ENCODE assay signal across 8 mouse cellular contexts in genomic region chr12:110600225-110600991, GRCm38 (mm10). TPM values are rescaled to one million over a fixed set of nuclear protein-coding genes. Genes with fewer than 3 reads are reported as not detected.
DNase-seq lines count a peak whose midpoint lies in the region; ATAC-seq and TF ChIP-seq lines count a peak whose summit lies in the region.

No protein-coding gene starts in this region.

- no peak for TF ChIP-seq CTCF in bone marrow macrophage, adult 2 months (IDR thresholded peaks at IDR 0.05; ENCODE audit: low read depth, low read length)
- TF ChIP-seq CTCF in liver, postnatal 0 days (IDR thresholded peaks at IDR 0.05; ENCODE audit: low read depth): no peak

- H3K36me3 ChIP-seq in kidney, embryonic 14.5 days (ENCODE audit: control insufficient read depth, insufficient read depth, low read length): no peaks in the 10 kb centered on the region; the same call in 1 of the 2 replicates
- no peaks in the 10 kb centered on the region for H3K36me3 ChIP-seq in forebrain, embryonic 14.5 days (ENCODE audit: control insufficient read depth, insufficient read depth, low read length)
- H3K36me3 ChIP-seq in liver, postnatal 0 days (replicated peaks; ENCODE audit: insufficient read depth, low read length): no peaks in the 10 kb centered on the region

- peak overlapping the region; percentile 32; the same call in 1 of the 2 replicates for H3K9ac ChIP-seq in kidney, embryonic 14.5 days (ENCODE audit: low read depth, low read length)
- H3K9ac ChIP-seq in forebrain, embryonic 14.5 days (ENCODE audit: low read length): peak overlapping the region; percentile 98; the same call in 1 of the 2 replicates
- no peak overlapping the region; the same call in 1 of the 2 replicates for H3K9ac ChIP-seq in liver, postnatal 0 days (replicated peaks)

- no peak for TF ChIP-seq EP300 in liver, postnatal 0 days (IDR thresholded peaks at IDR 0.05; ENCODE audit: low read depth)

- H3K9me3 ChIP-seq in kidney, embryonic 14.5 days (ENCODE audit: control insufficient read depth, low read length): no peaks in the 10 kb centered on the region
- H3K9me3 ChIP-seq in forebrain, embryonic 14.5 days (replicated peaks; ENCODE audit: control insufficient read depth, low read length): no peaks in the 10 kb centered on the region
- H3K9me3 ChIP-seq in liver, postnatal 0 days (ENCODE audit: low read length): no peaks in the 10 kb centered on the region

- 57% methylated on average over 13 of the region's 13 CpGs for WGBS in kidney, embryonic 14.5 days
- 60% methylated on average over 13 of the region's 13 CpGs for WGBS in forebrain, embryonic 14.5 days
- 52% methylated on average over 13 of the region's 13 CpGs for WGBS in liver, postnatal 0 days (ENCODE audit: insufficient replicate concordance)

- H3K4me3 ChIP-seq in kidney, embryonic 14.5 days (ENCODE audit: low read length): peak overlapping the region; percentile 99
- peak overlapping the region; percentile 60 for H3K4me3 ChIP-seq in bone marrow macrophage, adult 2 months (ENCODE audit: insufficient read depth, low read length)
- peak overlapping the region; percentile 99 for H3K4me3 ChIP-seq in forebrain, embryonic 14.5 days (ENCODE audit: low read depth, low read length)
- H3K4me3 ChIP-seq in liver, postnatal 0 days (ENCODE audit: low read depth, low read length): peak overlapping the region; percentile 70

- H3K4me1 ChIP-seq in kidney, embryonic 14.5 days (ENCODE audit: control insufficient read depth, insufficient read depth, low read length): peaks cover 11% of the 10 kb centered on the region; the same call in 1 of the 2 replicates
- peaks cover 39% of the 10 kb centered on the region for H3K4me1 ChIP-seq in bone marrow macrophage, adult 2 months (ENCODE audit: control insufficient read depth, insufficient read depth, low read length)
- peaks cover 17% of the 10 kb centered on the region for H3K4me1 ChIP-seq in forebrain, embryonic 14.5 days (ENCODE audit: control insufficient read depth, insufficient read depth, low read length)
- H3K4me1 ChIP-seq in liver, postnatal 0 days (ENCODE audit: insufficient read depth): peaks cover 28% of the 10 kb centered on the region

- TF ChIP-seq POLR2A in bone marrow macrophage, adult 2 months (IDR thresholded peaks at IDR 0.05; ENCODE audit: borderline replicate concordance, low read depth, low read length): no peak

- H3K27me3 ChIP-seq in kidney, embryonic 14.5 days (ENCODE audit: control insufficient read depth, insufficient read depth, low read length): no peaks in the 10 kb centered on the region
- no peaks in the 10 kb centered on the region for H3K27me3 ChIP-seq in forebrain, embryonic 14.5 days (replicated peaks; ENCODE audit: control insufficient read depth, insufficient read depth, low read length)
- no peaks in the 10 kb centered on the region for H3K27me3 ChIP-seq in liver, postnatal 0 days (ENCODE audit: insufficient read depth, low read length)

- H3K27ac ChIP-seq in kidney, embryonic 14.5 days (ENCODE audit: low read depth, low read length): no peak overlapping the region
- H3K27ac ChIP-seq in bone marrow macrophage, adult 2 months (ENCODE audit: insufficient read depth, low read depth, low read length): no peak overlapping the region
- H3K27ac ChIP-seq in forebrain, embryonic 14.5 days (ENCODE audit: low read depth, low read length): no peak overlapping the region
- no peak overlapping the region for H3K27ac ChIP-seq in liver, postnatal 0 days (ENCODE audit: low read depth)

- peak overlapping the region; percentile 60 for H3K4me2 ChIP-seq in kidney, embryonic 14.5 days (replicated peaks; ENCODE audit: low read depth, low read length)
- H3K4me2 ChIP-seq in forebrain, embryonic 14.5 days (ENCODE audit: low read length): peak overlapping the region; percentile 92
- H3K4me2 ChIP-seq in liver, postnatal 0 days (ENCODE audit: low read depth, low read length): peak overlapping the region; percentile 75

- ATAC-seq in kidney, embryonic 14.5 days (ENCODE audit: low FRiP score, low TSS enrichment): peak; percentile 1; the same call in 1 of the 2 replicates
- peak; percentile 7 for ATAC-seq in forebrain, embryonic 14.5 days
- no peak for ATAC-seq in liver, postnatal 0 days

- DNase-seq in kidney, postnatal 10 days: no peak
- no peak for DNase-seq in forebrain, embryonic 14.5 days (ENCODE audit: low spot score)
- no peak for DNase-seq in liver, postnatal 0 days
- DNase-seq in adrenal gland, postnatal 36 days: no peak
- DNase-seq in kidney, adult 18-20 months: no peak
- no peak for DNase-seq in MN1 (ENCODE audit: low spot score)

RNA-seq across cellular contexts. Expression of gene Dync1h1, which starts 0.8 kb away (rescaled TPM):
- polyA plus RNA-seq in kidney, embryonic 14.5 days (2014; fragmentation: Nextera tagmentation; extraction: Ambion mirVana): 40.9 and 63.6 TPM in 2 replicates
- polyA plus RNA-seq in bone marrow macrophage, adult 2 months (2012; ENCODE audit: insufficient read depth, insufficient read length, missing spikeins): 59.8 and 104 TPM in 2 replicates
- polyA plus RNA-seq in forebrain, embryonic 14.5 days (2014; fragmentation: Nextera tagmentation; extraction: Ambion mirVana): 89.0 and 94.3 TPM in 2 replicates
- polyA plus RNA-seq in liver, postnatal 0 days (2015; fragmentation: Nextera tagmentation; extraction: Ambion mirVana): 7.2 and 8.3 TPM in 2 replicates
- total RNA-seq in adrenal gland, postnatal 36 days (2021): 100 to 1,000 TPM; 148 to 179 TPM
